Mouse (Mus musculus): ENCODE measurements at regions not wholly inside any gene's neighbourhood (a gene's known extent, or its start where the extent isn't known, plus 50 kb on each side); places are given as distances from the start of the nearest gene placed in this dataset.

DNA sequence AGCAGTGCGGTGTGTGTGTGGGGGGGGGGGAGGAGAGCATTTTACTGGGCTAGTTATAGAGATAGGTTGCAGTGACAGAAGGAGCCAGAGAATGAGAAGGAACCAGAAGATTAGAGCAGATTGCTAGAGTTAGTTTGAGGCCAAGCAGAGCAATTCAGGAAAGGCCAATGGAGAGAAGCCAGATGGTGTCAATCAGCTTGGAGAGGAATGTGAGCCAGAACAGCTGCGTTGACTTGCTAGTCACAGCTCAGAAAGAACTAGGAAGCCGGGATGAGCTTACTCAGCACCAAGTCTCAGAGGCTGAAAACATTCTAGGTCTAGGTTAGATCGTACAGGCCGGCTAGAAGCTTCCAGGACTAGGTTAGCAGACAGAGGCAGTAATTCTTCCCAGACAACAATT, 140.6 kb downstream of the Sp3 start:
- no peak for DNase-seq

GRCm38 (mm10) chr2:72841367-72841766, 138.9 kb downstream of the Sp3 start:
- DNase-seq: no peak

DNA sequence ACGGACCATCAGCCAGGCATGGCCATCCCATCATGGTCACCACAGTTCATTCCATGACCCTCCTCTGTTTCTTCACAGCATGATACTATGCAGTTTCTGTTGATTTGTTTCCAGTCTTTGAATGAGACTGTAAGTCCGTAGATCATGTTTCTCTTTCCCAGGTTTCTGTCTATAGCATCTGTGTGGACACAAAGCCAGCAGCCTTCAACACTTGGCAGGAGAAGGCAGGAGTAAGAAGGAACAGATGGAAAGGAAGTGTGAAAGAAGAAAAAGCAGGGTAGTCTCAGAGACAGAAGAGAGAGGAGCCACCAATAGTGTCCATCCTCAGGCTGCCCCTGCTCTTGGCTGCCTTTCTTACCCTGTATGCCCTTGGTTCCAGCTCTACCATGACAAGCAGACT, 136.6 kb downstream of the Sp3 start:
- DNase-seq: no peak

GRCm38 (mm10) chr2:72849441-72850192, 130.6 kb downstream of the Sp3 start:
- DNase-seq: no peak

DNA sequence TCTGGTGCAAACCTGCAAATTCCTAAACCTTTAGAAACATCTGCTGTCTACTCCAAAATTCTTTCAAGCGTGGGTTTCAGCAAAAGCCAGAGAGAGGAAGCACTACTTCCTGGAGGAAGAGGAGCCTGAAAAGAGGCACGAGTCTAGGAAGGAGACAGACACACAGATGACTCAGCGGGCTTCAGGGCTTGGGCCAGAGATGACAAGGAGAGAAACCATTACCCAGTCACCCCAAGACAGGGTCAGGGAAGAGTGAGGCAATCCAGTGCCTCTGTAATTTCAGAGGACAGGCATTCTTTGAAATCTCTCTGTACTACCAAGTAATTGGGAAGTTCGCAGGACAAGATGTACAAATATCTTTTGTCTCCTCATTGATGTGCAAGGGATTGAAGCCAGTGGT, 127.7 kb downstream of the Sp3 start:
- no peak for DNase-seq

GRCm38 (mm10) chr2:72855276-72855970, 124.8 kb downstream of the Sp3 start:
- peak; percentile 23 for DNase-seq

- DNase-seq: no peak
These were observed 124.1 kb downstream of the Sp3 start for GRCm38 (mm10) chr2:72855971-72856755.

DNA sequence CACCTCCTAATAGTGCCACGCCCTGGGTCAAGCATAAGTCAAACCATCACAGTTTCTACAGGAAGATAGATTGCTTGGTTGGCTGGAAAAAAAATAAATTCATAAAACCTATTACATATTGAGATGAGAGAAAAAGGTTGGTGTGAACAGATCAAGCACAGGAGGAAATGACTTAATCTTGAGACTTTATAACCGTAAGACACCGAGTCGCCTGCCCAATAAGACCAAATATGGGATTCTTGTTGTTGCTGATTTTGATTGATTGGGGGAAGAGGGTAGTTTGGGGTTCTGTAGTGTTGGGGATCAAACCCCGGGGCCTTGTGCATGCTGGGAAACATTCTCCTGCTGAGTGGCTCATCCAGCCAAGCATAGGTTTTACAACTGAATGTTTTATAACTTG, 122.9 kb downstream of the Sp3 start:
- DNase-seq: no peak

GRCm38 (mm10) chr2:72865462-72866365, 114.5 kb downstream of the Sp3 start:
- no peak for DNase-seq

GRCm38 (mm10) chr2:72866366-72866688, 113.9 kb downstream of the Sp3 start:
- DNase-seq: no peak

- DNase-seq: no peak
These were observed 112.1 kb downstream of the Sp3 start for GRCm38 (mm10) chr2:72868173-72868572.

GRCm38 (mm10) chr2:72871836-72872235, 108.4 kb downstream of the Sp3 start:
- no peak for DNase-seq

DNA sequence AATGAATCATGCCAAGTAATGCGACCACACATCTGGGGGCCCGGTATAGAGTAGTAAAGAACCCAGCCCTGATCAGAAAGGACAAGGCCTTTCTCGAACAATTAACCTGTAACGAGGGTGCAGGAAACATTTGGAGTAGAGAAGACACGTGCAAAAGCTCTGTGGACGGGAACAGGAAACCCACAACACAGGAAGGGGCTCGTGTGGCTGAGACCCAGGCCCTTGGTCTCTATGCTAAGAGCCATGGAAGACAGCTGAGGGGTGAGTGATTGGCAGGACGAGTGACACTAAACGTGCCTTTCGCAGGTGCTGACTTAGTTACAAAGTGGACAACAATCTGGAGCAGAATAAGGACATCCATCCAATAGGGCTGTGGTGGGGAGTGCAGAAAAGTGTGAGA, 106.3 kb downstream of the Sp3 start:
- DNase-seq: no peak

- DNase-seq: no peak
These were observed 105.7 kb downstream of the Sp3 start for GRCm38 (mm10) chr2:72874533-72874932.

GRCm38 (mm10) chr2:72875677-72876076, 104.6 kb downstream of the Sp3 start:
- no peak for DNase-seq

DNA sequence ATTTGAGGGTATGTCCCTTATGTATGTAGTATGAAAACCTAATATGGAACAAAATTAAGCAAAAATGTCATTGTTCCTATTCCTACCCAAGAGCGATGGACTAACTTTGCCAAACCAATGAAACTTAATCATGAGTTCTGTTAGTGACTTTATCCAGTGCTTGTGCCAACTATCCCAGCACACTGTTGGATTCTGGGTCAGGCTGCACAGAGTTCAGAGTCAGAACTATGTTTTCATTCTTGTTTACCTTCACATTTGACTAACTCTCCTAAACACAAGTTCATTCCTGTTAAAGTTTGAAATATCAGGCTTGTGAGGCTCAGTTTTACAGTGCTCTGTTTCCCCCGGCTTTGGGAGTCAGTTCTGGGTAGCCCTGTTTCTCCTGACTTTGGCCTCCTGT, 100.2 kb downstream of the Sp3 start:
- no peak for DNase-seq

- no peak for DNase-seq
These were observed 98.7 kb downstream of the Sp3 start for GRCm38 (mm10) chr2:72881554-72881953.

DNA sequence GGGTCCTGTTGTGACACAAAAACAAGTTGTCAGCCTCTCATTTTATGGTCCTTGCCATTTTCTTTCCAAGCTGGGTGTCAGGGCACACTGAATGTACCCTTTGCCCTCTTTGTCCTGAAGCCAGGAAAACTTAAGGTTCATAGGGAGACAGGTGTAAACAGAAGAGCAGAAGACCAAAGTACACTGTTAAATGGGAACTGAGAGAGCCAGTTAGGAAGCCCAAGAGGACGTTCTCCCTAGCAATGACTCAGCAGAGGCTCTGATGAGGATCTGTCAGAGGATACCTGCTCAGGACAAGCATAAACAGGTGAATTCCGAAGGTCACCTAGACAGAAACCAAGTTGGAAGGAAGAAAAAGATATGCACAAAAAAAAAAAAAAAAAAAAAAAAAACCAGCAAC, 94.0 kb downstream of the Sp3 start:
- DNase-seq: no peak

Measured in right cerebral cortex, postnatal 4 days (tissue).